Mouse (Mus musculus): ENCODE results near the gene Dao. TPM values are rescaled to one million over a fixed set of nuclear protein-coding genes. Genes with fewer than 3 reads are reported as not detected.

Gene Dao
- polyA plus RNA-seq, 1 experiment: 0.18 TPM

DNA sequence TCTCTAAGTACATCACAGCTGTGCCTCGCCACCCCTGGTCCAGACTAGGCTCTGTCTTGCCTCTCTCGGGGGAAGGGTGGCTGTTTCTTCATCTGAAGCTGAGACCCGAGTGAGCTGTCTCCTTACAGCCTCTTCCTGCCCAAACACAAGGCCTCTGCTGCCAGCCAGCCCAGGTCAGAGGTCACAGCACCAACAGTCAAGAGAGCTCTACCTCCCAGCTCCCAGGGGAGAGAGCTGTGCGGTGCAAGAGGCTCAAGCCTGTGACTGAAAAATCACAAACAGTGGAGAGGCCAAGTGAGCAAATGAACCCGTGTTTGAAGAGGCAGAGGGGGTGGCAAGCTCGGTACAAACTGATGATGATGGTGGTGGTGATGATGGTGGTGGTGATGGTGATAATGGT, 63.1 kb downstream of the Dao start:
- no peak for DNase-seq (ENCODE audit: extremely low spot score in 1 of 2, low spot score in 1 of 2)

DNA sequence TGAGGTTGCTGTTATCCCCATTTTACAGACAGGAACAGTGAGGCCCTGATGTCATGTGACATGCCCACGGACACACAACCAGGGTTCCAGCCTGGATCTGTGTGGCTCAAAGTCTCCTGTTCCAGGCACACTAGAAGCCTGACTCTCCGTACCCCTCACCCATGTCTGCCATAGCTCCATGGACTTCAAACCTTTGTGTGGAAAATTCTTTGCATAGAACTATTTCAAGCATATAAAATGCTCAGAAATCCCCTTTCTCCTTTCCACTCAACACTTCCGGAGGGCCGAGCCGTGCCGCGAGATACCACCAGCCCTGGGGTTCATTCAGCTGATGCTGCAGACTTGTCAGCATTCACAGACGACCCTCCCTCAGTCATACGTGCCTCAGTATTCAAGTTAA, 64.0 kb downstream of the Dao start:
- no peak for DNase-seq (ENCODE audit: extremely low spot score in 1 of 2, low spot score in 1 of 2)

DNA sequence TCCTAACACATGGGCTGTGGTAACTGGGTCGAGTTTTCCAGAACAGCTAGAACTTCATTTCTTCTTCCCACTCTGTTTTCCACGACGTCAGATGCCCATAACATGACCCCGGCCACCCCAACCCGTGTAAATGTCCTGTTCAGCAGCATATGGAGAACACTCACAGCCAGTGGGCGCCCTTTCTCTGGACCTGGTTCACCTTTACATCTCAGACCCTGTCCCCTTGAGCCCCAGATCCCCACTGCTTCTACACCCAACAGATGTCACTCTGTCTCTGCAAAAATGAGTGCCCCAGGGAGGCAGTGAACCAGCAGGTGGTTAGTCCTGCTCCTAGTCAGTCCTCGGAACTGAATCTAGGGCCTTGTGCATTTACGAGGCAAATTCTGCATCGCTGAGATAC, 64.5 kb downstream of the Dao start:
- no peak for DNase-seq (ENCODE audit: extremely low spot score in 1 of 2, low spot score in 1 of 2)

DNA sequence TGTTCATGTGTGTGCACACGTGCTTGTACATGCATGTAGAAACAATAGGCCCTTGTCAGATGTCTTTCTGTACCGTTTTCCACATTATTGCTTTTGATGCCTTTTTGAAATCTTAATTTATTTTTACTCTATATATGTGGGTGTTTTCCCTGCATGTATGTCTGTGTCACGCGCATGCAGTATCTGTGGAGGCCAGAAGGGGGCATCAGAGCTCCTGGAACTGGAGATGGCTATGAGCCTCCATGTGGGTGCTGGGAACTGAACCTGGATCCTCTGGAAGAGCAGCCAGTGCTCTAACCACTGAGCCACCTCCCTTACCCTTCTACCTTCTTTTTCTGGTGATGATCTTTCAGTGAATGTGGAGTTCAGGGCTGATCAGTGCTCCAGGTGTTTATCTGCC, 67.4 kb downstream of the Dao start:
- DNase-seq (ENCODE audit: extremely low spot score in 1 of 2, low spot score in 1 of 2): no peak

DNA sequence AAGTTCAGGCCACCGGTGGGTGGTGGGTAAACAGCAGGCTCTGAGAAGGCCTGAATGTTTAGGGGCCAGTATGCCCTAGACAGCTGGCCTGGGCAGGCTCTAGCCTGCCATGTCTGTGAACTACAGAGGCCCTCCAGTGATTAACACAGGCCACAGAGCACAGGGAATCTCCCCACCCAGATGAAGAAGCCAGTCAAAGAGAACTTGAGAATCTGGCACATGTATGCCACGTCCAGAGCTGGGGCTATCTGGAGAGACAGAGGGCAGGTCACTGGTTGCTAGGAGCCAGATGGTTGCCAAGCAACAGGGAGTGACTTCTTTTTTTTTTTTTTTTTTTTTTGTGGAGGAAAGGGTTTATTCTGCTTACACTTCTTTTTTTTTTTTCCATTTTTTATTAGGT, 68.8 kb downstream of the Dao start:
- no peak for DNase-seq (ENCODE audit: extremely low spot score in 1 of 2, low spot score in 1 of 2)

Other genes starting within 250 kb of the Dao start
- 39.0 and 44.1 TPM in 2 replicates for gene Sart3, start 231.2 kb upstream of the Dao start, polyA plus RNA-seq (2012; rRNA removed)
- gene Iscu, start 231.0 kb upstream of the Dao start, polyA plus RNA-seq (2012; rRNA removed): 202 and 208 TPM in 2 replicates
- gene Tmem119, start 203.2 kb upstream of the Dao start, polyA plus RNA-seq (2012; rRNA removed): 17.6 and 22.6 TPM in 2 replicates
- gene Selplg, start 171.1 kb upstream of the Dao start, polyA plus RNA-seq (2012; rRNA removed): 34.0 and 40.3 TPM in 2 replicates
- gene Coro1c, start 94.9 kb upstream of the Dao start, polyA plus RNA-seq (2012; rRNA removed): 74.9 and 84.3 TPM in 2 replicates
- 12.1 and 12.5 TPM in 2 replicates for gene Ssh1, start 9.8 kb upstream of the Dao start, polyA plus RNA-seq (2012; rRNA removed)
- 31.5 and 34.5 TPM in 2 replicates for gene Usp30, start 61.8 kb downstream of the Dao start, polyA plus RNA-seq (2012; rRNA removed)
- 105 and 113 TPM in 2 replicates for gene Svop, start 87.9 kb downstream of the Dao start, polyA plus RNA-seq (2012; rRNA removed)
- 8.7 and 10.0 TPM in 2 replicates for gene Alkbh2, start 124.5 kb downstream of the Dao start, polyA plus RNA-seq (2012; rRNA removed)
- gene Ung, start 126.7 kb downstream of the Dao start, polyA plus RNA-seq (2012; rRNA removed): 5.4 and 5.9 TPM in 2 replicates
- gene Acacb, start 142.8 kb downstream of the Dao start, polyA plus RNA-seq (2012; rRNA removed): 3.3 and 3.7 TPM in 2 replicates